Mouse (Mus musculus): ENCODE data around the gene Gmfg. TPM values are rescaled to one million over a fixed set of nuclear protein-coding genes. Genes with fewer than 3 reads are reported as not detected.

Gene Gmfg
- polyA plus RNA-seq, 1 experiment: 3.3 TPM

- TF ChIP-seq CTCF (IDR thresholded peaks at IDR 0.05; ENCODE audit: borderline replicate concordance, extremely low read depth, insufficient read depth, insufficient read length) (no peak), POLR2A (IDR thresholded peaks at IDR 0.05; ENCODE audit: borderline replicate concordance, extremely low read depth, insufficient read depth, insufficient read length, poor library complexity, severe bottlenecking) (no peak)
- peak; percentile 29 for DNase-seq (ENCODE audit: low read depth)
Observed at GRCm38 (mm10) chr7:28452361-28453005, 15.2 kb downstream of the Gmfg start.

GRCm38 (mm10) chr7:28460361-28460760 is 23.1 kb downstream of the Gmfg start:
- TF ChIP-seq CTCF (IDR thresholded peaks at IDR 0.05; ENCODE audit: borderline replicate concordance, extremely low read depth, insufficient read depth, insufficient read length) (no peak), POLR2A (IDR thresholded peaks at IDR 0.05; ENCODE audit: borderline replicate concordance, extremely low read depth, insufficient read depth, insufficient read length, poor library complexity, severe bottlenecking) (no peak)
- no peak for DNase-seq (ENCODE audit: low read depth)

- TF ChIP-seq CTCF (IDR thresholded peaks at IDR 0.05; ENCODE audit: borderline replicate concordance, extremely low read depth, insufficient read depth, insufficient read length) (no peak), POLR2A (IDR thresholded peaks at IDR 0.05; ENCODE audit: borderline replicate concordance, extremely low read depth, insufficient read depth, insufficient read length, poor library complexity, severe bottlenecking) (no peak)
- no peak for DNase-seq (ENCODE audit: low read depth)
Observed at GRCm38 (mm10) chr7:28462769-28463168, 25.5 kb downstream of the Gmfg start.

- TF ChIP-seq POLR2A (IDR thresholded peaks at IDR 0.05; ENCODE audit: borderline replicate concordance, extremely low read depth, insufficient read depth, insufficient read length, poor library complexity, severe bottlenecking): no peak
- TF ChIP-seq CTCF (IDR thresholded peaks at IDR 0.05; ENCODE audit: borderline replicate concordance, extremely low read depth, insufficient read depth, insufficient read length): no peak
Observed at GRCm38 (mm10) chr7:28464416-28465212, 27.4 kb downstream of the Gmfg start.

GRCm38 (mm10) chr7:28466721-28467212 is 29.5 kb downstream of the Gmfg start:
- TF ChIP-seq POLR2A (IDR thresholded peaks at IDR 0.05; ENCODE audit: borderline replicate concordance, extremely low read depth, insufficient read depth, insufficient read length, poor library complexity, severe bottlenecking): no peak
- no peak for DNase-seq (ENCODE audit: low read depth)

More at GRCm38 (mm10) chr7:28464416-28465212, 27.4 kb downstream of the Gmfg start:
- peak; percentile 85 for DNase-seq (ENCODE audit: low read depth)

DNA sequence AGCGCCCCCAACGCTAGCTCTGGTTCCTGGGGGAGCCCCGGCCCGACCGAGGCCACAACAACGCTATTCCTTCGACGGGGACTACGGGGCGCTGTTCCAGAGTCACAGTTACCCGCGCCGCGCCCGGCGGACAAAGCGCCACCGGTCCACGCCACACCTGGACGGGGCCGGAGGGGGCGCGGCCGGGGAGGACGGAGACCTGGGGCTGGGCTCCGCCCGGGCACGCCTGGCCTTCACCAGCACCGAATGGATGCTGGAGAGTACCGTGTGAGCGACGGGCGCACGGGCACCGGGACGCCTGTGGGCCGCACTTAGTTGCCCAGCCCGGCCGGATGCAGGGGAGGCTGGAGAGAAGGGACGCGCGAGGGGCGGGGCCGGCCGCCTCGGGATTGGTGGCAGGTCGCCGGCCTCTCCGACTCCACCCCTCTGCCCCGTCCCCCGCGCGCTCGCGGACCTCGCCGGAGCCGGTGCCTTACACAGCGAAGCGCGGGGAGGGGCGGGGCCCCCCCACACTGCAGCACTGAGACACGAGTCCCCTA is 30.0 kb downstream of the Gmfg start:
- DNase-seq (ENCODE audit: low read depth): peak; percentile 54

DNA sequence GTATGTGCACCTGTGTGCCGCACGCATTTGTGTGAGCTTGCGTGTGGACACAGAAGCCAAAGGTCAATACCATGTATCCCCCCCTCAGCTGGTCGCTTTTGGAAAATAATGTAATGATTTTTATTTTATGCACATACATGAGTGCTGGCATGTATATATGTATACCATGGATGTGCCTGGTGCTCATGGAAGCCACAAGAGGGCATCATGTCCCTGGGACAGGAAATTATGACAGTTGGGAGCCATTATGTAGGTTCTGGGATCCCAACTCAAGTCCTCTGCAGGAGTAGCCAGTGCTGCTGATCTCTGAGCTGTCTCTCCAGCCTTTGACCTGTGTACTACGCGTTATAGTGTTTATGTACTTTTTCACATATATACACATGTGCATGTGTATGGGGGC is 38.9 kb downstream of the Gmfg start:
- no peak for DNase-seq (ENCODE audit: low read depth)
- TF ChIP-seq POLR2A (IDR thresholded peaks at IDR 0.05; ENCODE audit: borderline replicate concordance, extremely low read depth, insufficient read depth, insufficient read length, poor library complexity, severe bottlenecking): no peak

More for the DNA sequence above, 30.0 kb downstream of the Gmfg start:
- TF ChIP-seq POLR2A (IDR thresholded peaks at IDR 0.05; ENCODE audit: borderline replicate concordance, extremely low read depth, insufficient read depth, insufficient read length, poor library complexity, severe bottlenecking) (0 out of 2 replicates have a peak, but pooled peaks have one; percentile 21), CTCF (IDR thresholded peaks at IDR 0.05; ENCODE audit: borderline replicate concordance, extremely low read depth, insufficient read depth, insufficient read length) (no peak)

DNA sequence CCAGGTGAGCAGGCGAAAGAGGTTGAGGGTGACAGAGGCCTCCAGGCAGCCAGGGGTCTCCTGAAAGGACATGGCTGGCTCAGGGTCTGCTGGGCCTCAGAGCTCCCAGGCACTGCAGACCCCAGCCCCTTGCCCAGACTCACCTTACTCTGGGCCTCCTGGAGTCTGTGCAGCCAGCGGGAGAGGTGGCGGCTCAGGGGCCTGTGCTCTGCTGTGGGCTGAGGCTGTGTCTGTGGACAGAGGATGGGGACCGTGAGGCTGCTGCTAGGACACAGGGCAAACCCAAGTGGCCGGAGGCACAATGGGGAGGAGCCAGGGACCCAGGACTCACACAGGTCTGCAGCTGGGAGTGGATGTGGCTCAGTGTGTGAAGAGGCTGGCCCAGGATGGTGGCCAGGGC is 40.1 kb downstream of the Gmfg start:
- no peak for DNase-seq (ENCODE audit: low read depth)
- TF ChIP-seq CTCF (IDR thresholded peaks at IDR 0.05; ENCODE audit: borderline replicate concordance, extremely low read depth, insufficient read depth, insufficient read length): no peak
- TF ChIP-seq POLR2A (IDR thresholded peaks at IDR 0.05; ENCODE audit: borderline replicate concordance, extremely low read depth, insufficient read depth, insufficient read length, poor library complexity, severe bottlenecking): no peak

DNA sequence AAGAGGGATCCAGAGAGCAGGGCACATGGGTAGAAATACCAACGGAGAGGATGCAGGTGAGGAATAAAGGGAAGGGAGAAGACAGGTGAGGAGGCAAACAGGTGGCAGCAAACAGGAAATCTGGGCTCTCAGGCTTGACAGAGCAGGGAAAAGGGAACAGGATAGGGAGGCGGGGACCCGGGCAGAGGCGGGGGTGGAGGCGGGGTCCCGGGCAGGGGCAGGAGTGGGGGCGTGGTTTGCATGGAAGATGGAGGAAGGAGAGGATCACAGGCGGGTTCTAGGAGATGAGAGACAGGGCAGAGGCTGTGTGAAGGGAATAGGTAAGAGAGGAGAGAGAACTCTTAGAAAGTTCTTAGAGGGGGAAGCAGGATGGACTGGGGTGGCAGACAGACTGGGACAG is 41.6 kb downstream of the Gmfg start:
- no peak for DNase-seq (ENCODE audit: low read depth)
- TF ChIP-seq CTCF (IDR thresholded peaks at IDR 0.05; ENCODE audit: borderline replicate concordance, extremely low read depth, insufficient read depth, insufficient read length) (no peak), POLR2A (IDR thresholded peaks at IDR 0.05; ENCODE audit: borderline replicate concordance, extremely low read depth, insufficient read depth, insufficient read length, poor library complexity, severe bottlenecking) (no peak)

DNA sequence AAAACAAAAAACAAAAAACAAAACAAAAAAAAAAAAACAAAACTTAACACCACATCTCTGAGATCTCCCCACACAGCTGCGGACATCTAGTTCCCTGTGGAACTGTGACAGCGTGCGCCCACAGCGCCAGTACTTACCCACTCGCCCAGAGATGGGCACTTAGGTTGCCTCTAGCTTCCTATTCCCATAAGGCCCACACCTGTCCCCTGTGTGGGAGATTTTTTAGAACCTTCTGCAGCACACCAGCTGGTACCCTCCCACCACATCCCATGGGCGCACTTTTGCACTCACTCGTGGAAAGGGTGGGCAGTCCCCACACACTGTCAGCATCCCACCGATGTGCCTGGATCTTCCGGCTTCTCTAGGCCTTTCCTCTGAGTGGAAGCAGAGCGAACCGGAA is 45.6 kb downstream of the Gmfg start:
- no peak for TF ChIP-seq CTCF (IDR thresholded peaks at IDR 0.05; ENCODE audit: borderline replicate concordance, extremely low read depth, insufficient read depth, insufficient read length)
- TF ChIP-seq POLR2A (IDR thresholded peaks at IDR 0.05; ENCODE audit: borderline replicate concordance, extremely low read depth, insufficient read depth, insufficient read length, poor library complexity, severe bottlenecking): no peak
- no peak for DNase-seq (ENCODE audit: low read depth)

GRCm38 (mm10) chr7:28484192-28484591 is 46.9 kb downstream of the Gmfg start:
- no peak for DNase-seq (ENCODE audit: low read depth)
- TF ChIP-seq CTCF (IDR thresholded peaks at IDR 0.05; ENCODE audit: borderline replicate concordance, extremely low read depth, insufficient read depth, insufficient read length): no peak
- TF ChIP-seq POLR2A (IDR thresholded peaks at IDR 0.05; ENCODE audit: borderline replicate concordance, extremely low read depth, insufficient read depth, insufficient read length, poor library complexity, severe bottlenecking): no peak
